Mouse (Mus musculus) heart, postnatal 0 days (tissue): ENCODE results near the gene Selenom. TPM values are rescaled to one million over a fixed set of nuclear protein-coding genes. Genes with fewer than 3 reads are reported as not detected.

Source experiments
- ATAC-seq: fragments of 200-750 bp; cut with Nextera tagmentation; 2 replicates; pipeline ENCODE4 v1.8.0; 2017; ENCODE audit warnings: low read depth, moderate number of reproducible peaks, moderate library complexity; ENCODE audit not compliant: insufficient read depth
- DNase-seq: peaks from one replicate; pipeline ENCODE4 v3.0.0-alpha.2; 2016; ENCODE audit warnings: low spot score
- H3K27ac ChIP-seq: fragments of 300-500 bp; sonication (generic); 2 replicates; pipeline ENCODE4 v1.5.1; 2014; ENCODE audit warnings: low read depth, mild to moderate bottlenecking
- H3K27me3 ChIP-seq: fragments of 300-500 bp; sonication (generic); 2 replicates; pipeline ENCODE4 v1.6.1; 2014; ENCODE audit warnings: low read length, mixed read lengths; ENCODE audit not compliant: control insufficient read depth, insufficient read depth
- H3K36me3 ChIP-seq: fragments of 300-500 bp; sonication (generic); replicated peaks from 2 replicates; pipeline ENCODE4 v1.6.1; 2014; ENCODE audit warnings: low read length, mixed read lengths; ENCODE audit not compliant: control insufficient read depth, insufficient read depth
- H3K4me1 ChIP-seq: fragments of 300-500 bp; sonication (generic); 2 replicates; pipeline ENCODE4 v1.6.1; 2014; ENCODE audit warnings: antibody characterized with exemption; ENCODE audit not compliant: control insufficient read depth, insufficient read depth
- H3K4me2 ChIP-seq: fragments of 300-500 bp; sonication (generic); 2 replicates; pipeline ENCODE4 v1.6.1; 2014; ENCODE audit warnings: low read depth, mild to moderate bottlenecking, low read length, moderate library complexity
- H3K4me3 ChIP-seq: fragments of 300-500 bp; sonication (generic); 2 replicates; pipeline ENCODE4 v1.5.1; 2014; ENCODE audit warnings: low read depth, low read length
- H3K9ac ChIP-seq: fragments of 300-500 bp; sonication (generic); replicated peaks from 2 replicates; pipeline ENCODE4 v1.6.1; 2014; ENCODE audit warnings: low read depth, low read length, mixed read lengths
- H3K9me3 ChIP-seq: fragments of 300-500 bp; sonication (generic); replicated peaks from 2 replicates; pipeline ENCODE4 v1.6.1; 2016; ENCODE audit warnings: low read length; ENCODE audit not compliant: control insufficient read depth
- CTCF ChIP-seq: IDR thresholded peaks from 2 replicates; pipeline ENCODE4 v1.5.1; 2016; ENCODE audit warnings: antibody characterized with exemption, control low read depth, low read depth
- EP300 ChIP-seq: IDR thresholded peaks from 2 replicates; pipeline ENCODE4 v1.6.1; 2016; ENCODE audit warnings: antibody characterized with exemption, low read depth
- WGBS: fragments of 180-500 bp; shearing (Covaris S2); extraction: QIAGEN DNeasy Blood & Tissue Kit; methylation state at CpG from one replicate; pipeline ENCODE4 v1.1.7; 2014; 5-methylcytosine and 5-hydroxymethylcytosine counted together
- polyA plus RNA-seq: library from polyadenylated mRNA; unstranded; fragments of >200 nt; fragmentation: Nextera tagmentation; extraction: Ambion mirVana; gene quantifications from 2 replicates; pipeline ENCODE4 v1.2.1, GENCODE M21; 2015
- total RNA-seq: library from RNA; depleted of rRNA; stranded (reverse); fragments of >200 nt; gene quantifications from 2 replicates; pipeline ENCODE4 v1.2.3, GENCODE M21; 2014; ENCODE audit warnings: low replicate concordance

Selenom gene
- total and polyA plus RNA-seq, 2 experiments from 2014 or later: 129 to 147 TPM

GRCm38 (mm10) chr11:3533406-3533932 is 19.0 kb downstream of the Selenom start:
- TF ChIP-seq CTCF (no peak), EP300 (no peak)
- peaks cover 18% of the 10 kb centered on the region for H3K4me1 ChIP-seq
- ATAC-seq (no peak), DNase-seq (no peak)
- peaks cover 54% of the 10 kb centered on the region for H3K36me3 ChIP-seq
- H3K27me3 ChIP-seq: no peaks in the 10 kb centered on the region
- no peak overlapping the region for H3K27ac ChIP-seq
- H3K9me3 ChIP-seq: no peaks in the 10 kb centered on the region
- no peak overlapping the region for H3K4me3 ChIP-seq
- no peak overlapping the region for H3K9ac ChIP-seq
- H3K4me2 ChIP-seq: no peak overlapping the region
- WGBS: 86% methylated on average over 17 of the region's 17 CpGs

GRCm38 (mm10) chr11:3534956-3535355 is 20.5 kb downstream of the Selenom start:
- Histone ChIP-seq H3K27ac (peak overlapping the region; percentile 98), H3K9ac (no peak overlapping the region; the same call in 1 of the 2 replicates), H3K4me2 (peak overlapping the region; percentile 72), H3K27me3 (no peaks in the 10 kb centered on the region), H3K36me3 (peaks cover 39% of the 10 kb centered on the region), H3K4me1 (peaks cover 18% of the 10 kb centered on the region), H3K4me3 (peak overlapping the region; percentile 48), H3K9me3 (no peaks in the 10 kb centered on the region)
- WGBS: 14% methylated on average over 8 of the region's 8 CpGs
- TF ChIP-seq EP300 (peak; percentile 23; the same call in 1 of the 2 replicates), CTCF (no peak)
- ATAC-seq: peak; percentile 5; the same call in 1 of the 2 replicates
- DNase-seq: no peak

- H3K36me3 ChIP-seq: peaks cover 34% of the 10 kb centered on the region
- peak overlapping the region; percentile 48 for H3K4me3 ChIP-seq
- ATAC-seq: peak; percentile 85
- H3K4me1 ChIP-seq: peaks cover 18% of the 10 kb centered on the region
- WGBS: under 1% methylated on average over 36 of the region's 36 CpGs
- peak overlapping the region; percentile 72 for H3K4me2 ChIP-seq
- no peaks in the 10 kb centered on the region for H3K9me3 ChIP-seq
- no peaks in the 10 kb centered on the region for H3K27me3 ChIP-seq
- DNase-seq: peak; percentile 94
- TF ChIP-seq CTCF (peak; percentile 88), EP300 (peak; percentile 85; the same call in 1 of the 2 replicates)
- H3K9ac ChIP-seq: peak overlapping the region; percentile 55
- peak overlapping the region; percentile 98 for H3K27ac ChIP-seq
Observed at GRCm38 (mm10) chr11:3535406-3535986, 21.0 kb downstream of the Selenom start.

- DNase-seq (no peak), ATAC-seq (no peak)
- TF ChIP-seq CTCF (no peak; the same call in 1 of the 2 replicates), EP300 (no peak)
- H3K4me3 ChIP-seq: peak overlapping the region; percentile 48
- H3K4me2 ChIP-seq: peak overlapping the region; percentile 72
- H3K4me1 ChIP-seq: peaks cover 18% of the 10 kb centered on the region
- peak overlapping the region; percentile 55 for H3K9ac ChIP-seq
- peak overlapping the region; percentile 98 for H3K27ac ChIP-seq
- H3K27me3 ChIP-seq: no peaks in the 10 kb centered on the region
- WGBS: 23% methylated on average over 5 of the region's 5 CpGs
- H3K9me3 ChIP-seq: no peaks in the 10 kb centered on the region
- peaks cover 28% of the 10 kb centered on the region for H3K36me3 ChIP-seq
Observed at GRCm38 (mm10) chr11:3536082-3536481, 21.6 kb downstream of the Selenom start.

GRCm38 (mm10) chr11:3536745-3537333 is 22.4 kb downstream of the Selenom start:
- DNase-seq: no peak
- no peak for TF ChIP-seq EP300
- no peaks in the 10 kb centered on the region for H3K27me3 ChIP-seq
- WGBS: 87% methylated on average over 5 of the region's 5 CpGs
- peak overlapping the region; percentile 58 for H3K4me3 ChIP-seq
- H3K9me3 ChIP-seq: no peaks in the 10 kb centered on the region
- H3K4me1 ChIP-seq: peaks cover 18% of the 10 kb centered on the region
- peak overlapping the region; percentile 98; the same call in 1 of the 2 replicates for H3K27ac ChIP-seq
- peak overlapping the region; percentile 72 for H3K4me2 ChIP-seq
- H3K9ac ChIP-seq: no peak overlapping the region
- peaks cover 20% of the 10 kb centered on the region for H3K36me3 ChIP-seq
- ATAC-seq: no peak
